Mouse (Mus musculus): ENCODE measurements at regions not wholly inside any gene's neighbourhood (a gene's known extent, or its start where the extent isn't known, plus 50 kb on each side); places are given as distances from the start of the nearest gene placed in this dataset.
A peak's percentile ranks its signal among the peaks of the same experiment; 100 is the strongest.

DNA sequence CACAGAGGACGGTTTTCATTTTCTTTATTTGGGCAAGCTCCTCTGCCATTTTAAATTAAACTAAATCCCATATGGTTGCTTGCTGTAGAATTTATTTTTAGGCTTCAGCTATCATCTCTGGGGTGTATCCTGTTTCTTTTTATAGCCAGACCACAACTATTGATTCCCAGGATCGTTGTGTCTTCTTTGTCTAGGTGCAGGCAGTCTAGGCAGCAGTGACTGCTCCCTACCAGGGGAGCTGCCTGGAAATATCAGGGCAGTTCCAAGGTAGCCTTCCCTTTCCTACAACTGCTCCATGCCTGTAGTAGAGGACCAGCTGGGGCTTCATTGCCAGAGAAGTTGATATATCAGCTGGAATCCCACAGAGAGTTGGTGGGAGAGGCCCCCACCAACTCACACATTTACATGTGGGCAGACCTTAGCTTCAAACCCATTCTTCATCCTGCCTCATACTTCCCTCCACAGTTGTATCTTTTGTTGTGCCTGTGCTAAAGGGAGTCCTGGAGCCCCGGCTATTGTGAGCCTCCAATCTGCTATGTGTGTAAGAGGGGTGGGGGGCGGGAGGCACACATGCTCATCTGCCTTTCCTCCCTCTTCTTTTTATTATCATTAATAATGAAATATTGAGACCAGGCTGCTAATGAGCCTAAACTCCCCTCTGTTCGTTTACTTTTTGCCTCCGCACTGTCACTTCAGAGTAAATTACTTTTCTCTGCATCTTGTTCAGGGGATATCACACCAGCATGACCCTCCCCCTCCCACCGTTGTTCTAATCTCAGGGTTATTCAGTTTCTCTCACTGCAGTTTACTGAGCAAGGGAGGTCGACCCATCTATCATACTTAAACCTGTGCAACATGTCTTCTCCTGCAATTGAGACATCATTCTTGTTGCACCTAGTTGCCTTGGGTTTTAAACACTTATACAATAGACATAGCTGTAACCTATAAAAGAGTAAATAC lies 576.3 kb upstream of the Plxna2 start:
- DNase-seq (ENCODE audit: low spot score in 2 of 2) = no peak

DNA sequence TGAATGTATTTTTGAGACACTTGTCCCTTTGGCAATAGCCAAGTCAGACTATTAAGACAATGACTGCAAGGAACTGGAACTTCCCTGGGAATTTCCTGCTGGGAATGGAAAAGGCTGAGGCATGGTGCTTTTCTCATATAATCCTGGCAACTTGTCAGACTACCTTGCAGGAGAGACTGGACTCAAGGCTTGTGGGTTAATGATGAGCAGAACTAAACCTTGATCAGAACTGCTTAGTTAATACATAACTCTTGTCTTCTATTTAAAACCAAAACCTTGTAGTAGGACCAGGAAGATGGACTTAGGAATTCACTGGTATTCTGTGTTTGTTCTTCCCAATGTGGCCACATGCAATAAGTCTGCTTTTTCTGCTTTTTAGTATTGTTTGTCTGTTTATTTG lies 579.3 kb upstream of the Plxna2 start:
- no peak for DNase-seq (ENCODE audit: low spot score in 2 of 2)

DNA sequence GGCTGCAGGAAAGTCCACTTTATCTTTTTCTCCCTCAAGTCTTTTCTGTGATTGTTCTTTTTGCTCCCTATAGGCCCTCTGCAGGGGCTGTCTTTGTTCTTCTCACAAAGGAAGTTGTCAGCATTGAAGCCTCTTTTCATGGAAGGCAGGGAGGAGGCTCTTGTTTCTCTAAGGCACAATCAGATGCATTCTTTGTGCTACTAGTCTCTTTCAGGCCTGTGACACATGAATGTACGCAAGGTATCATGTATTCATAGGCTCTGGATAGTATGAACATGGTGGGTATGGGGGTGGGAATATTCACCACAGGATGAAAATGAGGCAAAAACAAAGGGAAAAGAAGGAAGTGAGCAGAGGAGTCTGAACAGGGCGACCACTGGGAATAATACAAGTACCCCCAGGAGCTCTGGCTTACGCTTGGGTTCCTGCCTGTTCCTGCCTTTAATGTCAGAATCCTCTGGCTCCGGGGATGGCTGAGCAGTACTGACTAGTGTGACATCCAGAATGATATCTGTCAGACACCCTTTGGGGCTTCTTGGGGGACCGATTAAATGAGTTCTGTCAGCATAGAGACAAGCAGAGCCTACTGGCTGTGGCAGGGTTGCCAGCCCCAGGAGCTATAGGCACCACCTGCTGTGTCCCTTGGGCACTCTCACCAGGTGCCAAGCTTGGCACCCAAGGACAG lies 583.7 kb upstream of the Plxna2 start:
- no peak for DNase-seq (ENCODE audit: low spot score in 2 of 2)

DNA sequence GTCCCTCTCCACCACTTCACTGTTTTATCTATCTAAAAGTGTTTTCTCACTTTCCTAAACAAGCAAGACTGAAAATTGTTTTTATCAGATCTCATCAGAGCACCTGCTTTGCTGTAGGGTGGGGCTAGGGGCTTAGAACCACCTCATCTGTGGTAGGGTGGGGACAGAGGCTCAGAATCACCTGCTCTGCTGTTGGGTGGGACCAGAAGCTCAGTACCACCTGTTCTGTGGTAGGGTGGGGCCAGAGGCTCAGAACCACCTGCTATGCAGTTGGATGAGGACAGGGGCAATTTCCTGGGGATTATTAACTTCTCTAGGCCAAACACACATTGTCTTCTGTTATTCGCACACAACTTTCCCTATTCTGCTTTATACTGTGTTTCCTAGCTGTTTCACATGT lies 585.4 kb upstream of the Plxna2 start:
- no peak for DNase-seq (ENCODE audit: low spot score in 2 of 2)

DNA sequence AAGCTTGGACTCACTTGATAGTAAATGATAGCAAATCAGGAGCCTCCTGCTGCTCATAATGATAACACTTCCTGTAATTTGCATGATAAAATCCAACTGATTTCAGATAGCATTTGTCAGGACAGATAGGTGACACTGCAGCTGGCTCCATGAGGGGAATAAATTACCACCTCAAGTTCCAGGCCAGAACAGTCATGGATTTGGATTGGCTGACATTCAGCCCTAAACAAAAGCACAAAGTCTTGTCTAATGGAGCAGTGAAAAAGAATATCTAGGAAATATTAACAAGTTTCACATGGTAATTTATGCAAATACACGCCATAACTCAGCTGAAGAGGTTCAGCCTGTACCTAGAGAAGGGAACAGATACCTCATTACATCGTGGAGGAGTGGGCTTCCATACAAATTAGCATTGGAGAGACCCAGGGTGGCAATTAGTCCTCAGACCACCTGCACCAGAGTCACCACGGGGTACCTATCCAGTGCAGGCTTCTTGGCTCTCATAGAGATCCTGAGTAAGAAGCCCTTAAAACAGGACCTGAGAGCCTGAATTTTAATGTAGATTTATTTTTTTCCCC lies 587.3 kb upstream of the Plxna2 start:
- DNase-seq (ENCODE audit: low spot score in 2 of 2) = no peak

DNA sequence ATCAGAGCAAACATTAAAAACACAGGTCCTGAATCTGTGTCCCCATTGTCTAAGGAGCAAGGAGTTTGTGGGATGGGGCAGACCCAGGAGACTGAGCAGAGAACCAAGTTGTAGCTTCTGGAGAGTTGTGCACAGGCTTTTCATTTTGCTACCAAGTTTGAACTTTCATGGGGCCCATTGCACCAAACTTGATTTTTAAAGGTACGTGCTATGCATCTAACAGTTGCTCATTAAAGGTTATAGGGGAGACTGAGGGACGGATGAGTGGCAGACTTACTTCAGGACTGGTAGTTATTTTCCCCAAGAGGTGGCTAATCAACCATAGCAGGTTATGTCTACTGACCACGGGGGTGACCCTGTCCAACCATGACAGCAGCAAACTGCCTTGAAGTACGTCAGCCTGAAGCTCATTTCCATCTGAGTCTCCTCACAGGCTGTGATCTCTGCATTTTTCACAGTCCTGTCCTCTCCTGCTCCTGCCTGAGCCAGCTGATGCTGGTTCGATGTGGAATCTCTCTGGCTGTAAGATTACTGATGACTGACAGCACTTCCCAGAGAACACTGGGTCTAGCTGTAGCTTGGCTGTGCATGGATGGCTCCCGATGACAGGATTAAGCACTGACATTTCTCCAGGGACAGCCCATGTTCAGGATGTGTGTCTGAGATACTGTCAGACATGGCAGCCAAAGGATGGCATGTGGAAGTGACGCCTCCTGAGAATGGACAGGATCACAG lies 590.9 kb upstream of the Plxna2 start:
- no peak for DNase-seq (ENCODE audit: low spot score in 2 of 2)

DNA sequence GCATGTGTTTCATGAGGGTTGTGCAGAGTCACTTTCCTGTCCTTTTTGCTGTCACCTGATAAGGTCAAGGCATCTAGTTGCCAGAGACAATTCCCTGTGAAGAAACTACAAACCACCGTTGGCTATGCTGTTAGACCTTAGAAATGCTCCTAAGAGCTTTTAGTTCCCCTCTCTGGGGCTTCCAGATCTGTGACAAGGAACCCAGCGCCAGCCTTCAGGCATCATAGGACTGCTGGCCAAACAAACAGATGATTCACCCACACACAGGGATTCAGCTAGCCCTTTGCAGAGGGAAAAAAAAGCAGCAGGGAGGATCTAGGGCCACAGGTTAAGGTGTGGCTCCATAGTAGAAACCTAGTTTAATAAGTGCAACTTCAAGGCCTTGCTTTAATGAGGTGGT lies 591.8 kb upstream of the Plxna2 start:
- peak in 1 of 2 experiments; percentile 15 for DNase-seq (ENCODE audit: low spot score in 2 of 2)

DNA sequence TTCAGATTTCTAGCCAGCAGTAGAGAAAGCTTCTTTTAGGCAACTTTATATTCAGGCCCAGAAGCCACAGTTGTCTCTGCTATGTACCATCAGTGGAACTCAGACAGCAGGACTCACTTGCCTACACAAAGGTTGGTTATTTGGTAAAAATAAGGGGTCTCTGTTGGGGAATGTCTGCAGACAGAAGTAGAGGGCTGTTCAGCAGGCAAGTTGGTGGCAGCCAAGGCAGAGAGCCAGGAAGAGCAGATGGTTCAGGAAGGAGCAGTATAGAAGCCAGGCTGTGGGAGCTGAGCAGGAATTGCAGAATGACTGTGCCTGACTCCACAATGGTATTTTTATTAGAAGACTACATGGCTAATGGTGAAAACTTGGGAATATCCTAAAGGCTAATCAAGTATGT lies 598.7 kb upstream of the Plxna2 start:
- DNase-seq (ENCODE audit: low spot score in 2 of 2) = peak; percentile 85 to 88

DNA sequence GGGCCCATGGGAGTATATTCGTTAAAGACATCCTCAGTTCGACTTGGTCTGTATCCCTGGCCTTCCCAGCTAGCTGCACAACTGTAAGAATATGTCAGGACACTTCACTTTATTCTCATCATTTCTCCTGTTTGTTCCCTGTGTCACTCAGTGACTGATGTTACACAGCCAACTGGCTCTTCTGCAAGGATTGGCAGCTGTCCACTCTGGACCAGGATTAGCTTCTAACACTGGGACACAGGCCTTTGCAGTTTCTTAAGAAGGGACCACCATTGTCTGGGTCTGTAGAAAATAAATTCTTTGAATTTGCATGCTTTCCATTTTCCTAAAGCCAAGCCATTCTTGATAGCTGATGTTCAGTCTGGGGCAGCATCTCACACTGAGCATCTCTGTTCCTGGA lies 622.1 kb upstream of the Camk1g start:
- no peak for DNase-seq (ENCODE audit: low spot score in 2 of 2)

DNA sequence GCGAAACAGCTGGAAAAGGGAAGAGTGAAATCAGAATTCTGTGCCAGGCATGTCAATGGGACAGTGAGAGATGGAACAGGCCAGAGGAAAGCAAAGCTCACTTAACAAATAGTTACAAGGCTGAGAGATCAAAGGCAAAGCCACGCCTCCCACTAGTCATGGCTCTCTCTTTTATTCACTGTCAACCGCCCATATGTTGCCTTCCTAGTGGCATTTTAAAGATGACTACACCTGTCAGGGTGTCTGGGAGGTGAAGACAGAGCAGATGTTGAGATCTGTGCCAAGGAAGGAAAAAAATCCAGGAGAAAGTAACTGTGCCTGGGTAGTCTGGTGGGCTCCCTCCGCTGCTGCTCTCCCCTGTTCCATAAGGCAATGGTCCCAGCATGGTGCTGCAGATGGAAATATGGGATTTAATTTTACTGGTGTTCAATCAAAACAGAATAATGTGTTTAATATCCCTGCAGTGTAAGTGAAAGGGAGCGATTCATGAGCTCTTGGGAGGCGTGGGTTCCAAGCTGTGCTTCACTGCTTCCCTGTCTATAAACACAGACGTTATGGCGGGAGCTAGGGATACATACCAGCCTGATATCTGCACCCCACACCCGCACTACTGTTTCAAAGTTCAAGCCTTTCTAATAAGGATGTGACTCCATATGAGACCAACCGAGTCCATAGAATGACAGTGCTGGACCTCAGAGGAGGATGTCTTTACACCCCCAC lies 620.0 kb upstream of the Camk1g start:
- DNase-seq (ENCODE audit: low spot score in 2 of 2) = no peak

DNA sequence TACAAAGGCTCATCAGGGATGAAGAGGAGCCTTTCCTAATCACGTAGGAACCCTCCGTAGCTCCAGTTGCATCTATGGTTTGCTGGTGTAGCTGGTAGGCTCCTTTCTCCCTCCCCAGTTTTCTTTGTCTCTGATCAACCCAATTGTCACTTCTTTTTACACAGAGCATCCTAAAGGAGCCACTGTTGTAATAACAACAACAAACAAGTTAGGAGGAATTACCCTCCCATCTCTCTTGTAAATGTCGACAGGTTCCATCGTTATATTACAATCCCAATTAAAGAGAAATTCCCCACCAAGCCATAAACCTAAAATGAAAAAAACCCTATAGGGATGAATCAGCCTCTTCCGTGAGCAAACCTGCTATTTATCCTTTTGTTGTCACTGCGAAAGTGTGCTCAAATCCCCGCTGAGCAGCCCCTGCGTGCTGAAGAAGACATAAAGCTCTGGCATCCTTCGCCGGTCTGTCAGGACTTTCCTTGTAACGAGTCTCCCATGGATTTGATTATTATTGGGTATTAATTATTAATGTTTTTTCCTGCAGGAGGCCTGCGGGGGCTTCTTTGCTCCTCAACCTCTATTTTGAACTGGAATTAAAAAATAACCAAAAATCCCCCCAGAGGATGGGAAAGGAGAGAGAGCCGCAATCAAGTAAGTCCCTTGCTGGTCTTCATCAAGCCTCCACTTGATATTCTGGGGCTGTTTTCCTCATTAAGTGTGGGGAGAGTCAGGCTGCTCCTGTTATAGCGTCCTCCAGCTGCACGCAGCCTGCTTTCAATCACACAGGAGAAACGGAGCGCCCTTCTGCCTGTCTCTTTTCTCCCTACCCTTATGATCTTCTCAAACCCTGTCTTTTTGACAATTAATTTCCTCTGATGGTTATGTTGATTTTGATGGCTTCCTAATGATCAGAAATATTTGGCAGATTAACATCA lies 619.1 kb upstream of the Camk1g start:
- DNase-seq (ENCODE audit: low spot score in 2 of 2) = no peak

DNA sequence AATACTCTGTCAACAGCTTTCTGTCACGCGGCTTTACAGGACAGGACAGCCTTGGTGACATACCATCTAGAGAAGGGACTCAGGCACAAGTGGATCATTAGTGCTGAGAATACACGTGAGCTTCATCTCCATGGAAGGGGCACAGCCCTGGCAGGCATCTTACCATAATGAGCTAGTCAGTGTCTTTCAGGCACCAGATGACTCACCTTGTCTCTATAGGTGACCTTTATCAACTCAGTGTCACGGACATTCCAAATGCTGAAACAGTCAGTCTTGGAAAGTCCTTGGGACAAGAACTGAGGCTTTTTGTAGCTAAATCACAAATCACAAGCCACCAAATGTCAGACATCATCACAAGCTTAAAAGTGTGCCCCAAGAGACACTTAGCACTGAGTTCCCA lies 610.5 kb upstream of the Camk1g start:
- DNase-seq (ENCODE audit: low spot score in 2 of 2) = no peak

DNA sequence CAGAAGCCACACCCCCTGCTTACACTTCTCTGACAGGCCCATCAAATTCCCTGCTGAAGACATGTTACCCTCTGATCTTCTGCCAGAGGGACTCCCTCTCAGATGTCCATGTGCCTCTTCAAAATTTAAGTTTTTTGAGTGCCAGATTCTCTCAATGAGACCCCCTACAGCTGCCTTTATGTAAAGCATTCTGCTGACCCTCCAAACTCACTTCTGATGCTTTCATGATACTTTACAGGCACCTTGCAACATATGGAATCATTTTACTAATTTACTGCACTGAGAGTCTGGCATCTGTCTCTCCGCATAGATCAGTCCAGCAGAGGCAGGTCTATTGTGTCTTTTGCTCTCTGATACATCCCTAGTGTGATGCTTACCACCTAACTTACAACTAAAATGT lies 601.4 kb upstream of the Camk1g start:
- no peak for DNase-seq (ENCODE audit: low spot score in 2 of 2)

DNA sequence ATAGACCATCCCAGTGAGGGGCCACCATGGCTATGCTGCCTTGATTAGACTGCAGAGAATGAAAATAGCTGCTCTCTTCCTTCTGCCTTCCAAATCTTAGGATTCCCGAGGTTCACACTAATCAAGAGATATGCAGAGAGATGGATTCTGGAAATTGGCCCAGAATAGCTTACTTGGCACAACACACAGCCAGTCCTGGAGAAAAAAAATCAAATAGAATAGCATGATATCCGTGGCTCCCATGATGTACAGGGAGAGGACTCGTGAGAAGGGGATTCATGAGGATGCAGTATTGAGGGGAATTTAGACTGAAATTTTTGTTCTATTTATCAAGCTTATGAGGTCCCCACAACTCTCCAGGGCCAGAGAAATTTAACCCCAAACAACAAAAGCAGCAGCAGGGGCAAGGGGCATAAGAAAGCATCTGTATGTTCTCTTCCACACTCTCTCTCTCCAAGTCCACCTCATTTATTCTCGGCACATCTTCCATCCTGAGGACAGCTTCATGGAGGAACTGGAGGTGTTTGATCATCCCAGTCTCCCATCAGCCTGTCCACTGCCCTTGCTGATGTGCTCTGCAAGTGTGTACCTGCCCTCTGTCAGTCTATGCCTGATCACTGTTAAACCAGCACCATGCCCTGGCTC lies 599.3 kb upstream of the Camk1g start:
- no peak for DNase-seq (ENCODE audit: low spot score in 2 of 2)

DNA sequence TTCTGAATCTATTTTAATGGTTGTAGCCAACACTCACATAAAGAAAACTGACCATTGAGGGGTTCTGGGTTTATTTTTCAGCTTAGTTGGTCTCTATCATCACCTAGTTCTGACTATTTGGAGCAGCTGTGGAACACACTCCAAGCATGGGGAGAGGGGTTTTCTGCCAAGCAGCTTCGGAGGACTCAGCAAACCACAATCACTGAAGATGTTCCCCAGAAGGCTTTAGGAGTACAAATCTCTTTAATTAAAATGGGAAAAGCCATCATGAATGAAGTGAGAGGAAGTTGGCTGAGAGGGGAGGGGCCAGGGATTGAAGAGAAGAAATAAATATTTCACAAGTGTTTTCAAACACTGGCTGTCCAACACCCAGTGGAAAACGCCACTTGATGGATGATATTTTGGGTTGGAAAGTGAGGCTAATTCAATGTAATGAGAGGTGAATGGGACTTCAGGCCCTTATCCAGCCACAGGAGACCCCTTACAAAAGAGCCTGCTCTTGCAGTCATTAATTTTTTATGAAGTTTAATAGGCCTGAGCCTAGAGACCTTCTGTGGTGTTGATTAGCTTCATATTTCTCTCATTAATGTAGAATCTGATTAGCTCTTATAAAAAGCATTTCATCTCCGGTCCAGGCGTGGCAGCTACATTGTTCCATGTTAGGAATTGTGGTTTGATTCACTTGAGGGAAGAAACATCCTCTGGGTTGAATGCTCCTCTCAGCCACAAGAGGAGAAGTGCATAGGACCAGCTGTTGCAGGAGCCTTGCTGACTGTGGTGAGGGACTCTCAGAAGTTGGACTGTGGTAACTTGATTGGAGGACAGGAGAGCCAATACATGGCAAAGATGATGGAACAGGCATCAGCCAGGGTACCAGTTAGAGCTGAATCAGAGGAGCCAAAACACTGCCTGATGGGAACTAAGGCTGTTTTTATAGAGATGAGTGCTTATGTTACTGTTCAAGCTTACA lies 598.1 kb upstream of the Camk1g start:
- no peak for DNase-seq (ENCODE audit: low spot score in 2 of 2)

DNA sequence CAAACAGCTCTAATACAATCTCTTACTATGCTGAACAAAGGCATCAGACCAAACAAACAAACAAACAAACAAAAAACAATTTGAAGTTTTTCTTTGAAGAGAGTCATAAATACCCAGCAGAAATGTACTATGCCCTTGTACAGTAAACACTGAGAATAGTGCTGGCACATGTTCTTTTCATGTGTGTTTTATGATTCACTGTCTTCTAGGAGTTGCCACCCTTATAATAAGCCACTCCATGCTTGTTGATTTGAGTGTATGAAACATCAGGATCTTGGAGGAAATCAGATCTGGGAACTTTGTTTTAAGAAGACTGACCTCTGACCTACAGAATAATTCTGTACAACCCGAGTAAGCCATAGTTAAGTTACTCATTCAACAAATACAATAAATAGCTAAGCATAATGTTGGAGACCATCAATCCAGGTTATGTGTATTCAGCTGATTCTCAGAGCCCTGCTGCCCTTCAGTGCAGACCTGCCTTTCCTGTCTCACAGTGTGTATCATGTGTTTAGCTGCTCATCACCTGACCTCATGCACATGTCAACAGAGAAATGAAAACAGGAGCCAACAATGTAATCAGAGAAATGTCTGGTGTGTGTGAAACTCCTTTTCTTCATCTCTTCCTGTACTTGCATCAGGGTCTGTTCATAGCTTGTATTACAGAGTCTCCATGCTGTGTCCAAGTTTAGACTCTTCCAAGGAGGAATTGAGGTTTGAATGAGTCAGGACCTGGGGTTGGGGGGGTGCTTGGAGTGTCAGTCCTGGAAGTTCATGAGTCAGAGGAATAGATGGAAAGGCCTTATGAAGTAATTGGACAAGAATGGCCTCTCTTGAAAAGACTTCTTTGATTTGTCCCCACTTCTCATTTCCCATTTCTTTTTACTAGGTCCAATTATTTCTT lies 596.8 kb upstream of the Camk1g start:
- DNase-seq (ENCODE audit: low spot score in 2 of 2) = no peak

DNA sequence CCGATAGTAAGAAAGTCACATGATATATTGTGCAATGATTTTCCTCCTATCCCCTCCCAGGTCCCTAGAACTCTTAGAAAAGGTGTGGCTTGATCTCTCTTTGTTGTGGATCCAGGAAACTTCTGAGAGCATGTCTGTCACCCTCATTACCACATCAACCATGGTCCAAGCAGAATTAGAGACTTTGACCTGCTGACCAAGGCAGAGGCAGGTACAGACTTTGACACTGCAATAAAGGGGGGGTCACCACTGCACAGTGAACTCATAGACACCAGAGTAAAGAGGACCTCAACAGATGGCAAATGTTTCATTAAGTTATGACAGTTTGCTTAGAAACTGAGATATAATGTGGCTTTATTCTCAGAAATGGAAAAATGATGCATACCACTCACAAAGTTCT lies 595.2 kb upstream of the Camk1g start:
- no peak for DNase-seq (ENCODE audit: low spot score in 2 of 2)

DNA sequence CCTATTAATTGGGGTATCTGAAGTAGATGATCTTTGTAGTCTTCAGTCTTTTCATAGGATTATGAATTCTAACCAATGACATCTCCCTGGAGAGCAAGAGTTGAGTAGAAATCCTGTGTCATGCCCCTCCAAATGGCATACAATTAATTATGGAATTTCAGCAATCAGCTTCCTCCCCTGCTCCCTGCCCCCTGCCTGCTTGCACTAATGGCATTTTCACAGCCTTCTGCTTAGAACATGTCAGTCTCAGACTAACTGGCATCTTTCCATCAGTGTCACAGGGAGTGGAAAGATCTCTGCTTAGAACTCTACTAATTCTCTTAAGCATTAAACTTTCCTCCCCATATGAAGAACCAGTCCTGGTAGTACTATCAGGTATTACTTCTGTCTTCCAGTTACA lies 581.8 kb upstream of the Camk1g start:
- DNase-seq (ENCODE audit: low spot score in 2 of 2) = no peak
